Mouse (Mus musculus) liver, embryonic 12.5 days (tissue): ENCODE results near the gene Ins1. TPM values are rescaled to one million over a fixed set of nuclear protein-coding genes. Genes with fewer than 3 reads are reported as not detected.

Source experiments
- ATAC-seq: fragments of 200-750 bp; cut with Nextera tagmentation; 2 replicates; pipeline ENCODE4 v1.8.0; 2017; ENCODE audit warnings: moderate number of reproducible peaks, mild to moderate bottlenecking, moderate library complexity
- H3K27ac ChIP-seq: fragments of 300-500 bp; sonication (generic); 2 replicates; pipeline ENCODE4 v1.5.1; 2016; ENCODE audit warnings: mild to moderate bottlenecking
- H3K27me3 ChIP-seq: fragments of 300-500 bp; sonication (generic); replicated peaks from 2 replicates; pipeline ENCODE4 v1.6.1; 2016; ENCODE audit warnings: mild to moderate bottlenecking, moderate library complexity
- H3K36me3 ChIP-seq: fragments of 300-500 bp; sonication (generic); 2 replicates; pipeline ENCODE4 v1.6.1; 2016; ENCODE audit warnings: mild to moderate bottlenecking, moderate library complexity
- H3K4me1 ChIP-seq: fragments of 300-500 bp; sonication (generic); 2 replicates; pipeline ENCODE4 v1.6.1; 2016
- H3K4me2 ChIP-seq: fragments of 300-500 bp; sonication (generic); 2 replicates; pipeline ENCODE4 v1.6.1; 2016; ENCODE audit warnings: mild to moderate bottlenecking, moderate library complexity
- H3K4me3 ChIP-seq: fragments of 300-500 bp; sonication (generic); 2 replicates; pipeline ENCODE4 v1.5.1; 2016; ENCODE audit warnings: mild to moderate bottlenecking, moderate library complexity
- H3K9ac ChIP-seq: fragments of 300-500 bp; sonication (generic); 2 replicates; pipeline ENCODE4 v1.6.1; 2016; ENCODE audit warnings: mild to moderate bottlenecking, moderate library complexity
- H3K9me3 ChIP-seq: fragments of 300-500 bp; sonication (generic); replicated peaks from 2 replicates; pipeline ENCODE4 v1.6.1; 2016; ENCODE audit warnings: mild to moderate bottlenecking, moderate library complexity
- polyA plus RNA-seq: library from polyadenylated mRNA; unstranded; fragments of >200 nt; fragmentation: Nextera tagmentation; extraction: Ambion mirVana; gene quantifications from 2 replicates; pipeline ENCODE4 v1.2.1, GENCODE M21; 2016

The Ins1 gene
- not detected in 2 replicates for polyA plus RNA-seq

GRCm38 (mm10) chr19:52263997-52264396, at the start of gene Ins1:
Gene Ins1 (plus strand): TSS chr19:52264297.
- no peaks in the 10 kb centered on the region for H3K27me3 ChIP-seq
- no peak for ATAC-seq

More at GRCm38 (mm10) chr19:52263997-52264396, at the start of gene Ins1:
- H3K4me3 ChIP-seq = no peak within 1 kb of the TSS
- H3K27ac ChIP-seq = no peak within 1 kb of the TSS
- no peaks in the 10 kb centered on the region for H3K9me3 ChIP-seq
- H3K4me1 ChIP-seq = no peaks in the 10 kb centered on the region
- no peak within 1 kb of the TSS for H3K4me2 ChIP-seq
- H3K9ac ChIP-seq = no peak within 1 kb of the TSS
- no peaks in the 10 kb centered on the region for H3K36me3 ChIP-seq
